Mouse (Mus musculus): ENCODE results near the gene Lamtor2. TPM values are rescaled to one million over a fixed set of nuclear protein-coding genes. Genes with fewer than 3 reads are reported as not detected.
A peak's percentile ranks its signal among the peaks of the same experiment; 100 is the strongest.

Gene Lamtor2
- polyA plus RNA-seq, 1 experiment from 2014 or later = 188 TPM

DNA sequence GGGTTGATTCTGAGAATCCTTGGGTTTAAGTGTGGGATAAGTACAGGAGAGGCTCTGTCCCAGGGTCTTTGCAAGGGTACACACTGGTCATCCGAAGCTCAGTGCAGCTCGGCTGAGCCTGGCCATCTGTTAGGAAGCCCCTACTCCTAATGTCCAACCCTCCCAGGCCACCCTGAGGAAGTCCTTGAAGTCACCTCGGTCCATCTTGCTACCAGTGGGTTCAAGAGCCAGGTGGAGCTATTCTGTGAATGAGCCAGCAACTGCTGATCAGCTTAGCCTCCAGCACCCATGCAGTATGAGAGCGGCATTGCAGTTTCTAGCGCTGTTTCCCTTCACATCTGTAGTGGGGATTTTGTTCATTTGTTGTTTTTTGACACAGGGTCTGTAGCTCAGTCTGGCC is 12.8 kb downstream of the Lamtor2 start:
- Histone ChIP-seq H3K4me2 (ENCODE audit: low read depth, low read length) (no peak overlapping the region), H3K9ac (ENCODE audit: low read length) (peak overlapping the region; percentile 39; the same call in 1 of the 2 replicates), H3K4me1 (ENCODE audit: control insufficient read depth, insufficient read depth, low read length) (peaks cover 36% of the 10 kb centered on the region), H3K27me3 (ENCODE audit: control insufficient read depth, insufficient read depth, low read length) (no peaks in the 10 kb centered on the region), H3K4me3 (replicated peaks; ENCODE audit: low read length) (no peak overlapping the region), H3K9me3 (replicated peaks; ENCODE audit: control insufficient read depth, low read length) (no peaks in the 10 kb centered on the region), H3K27ac (ENCODE audit: low read length) (no peak overlapping the region), H3K36me3 (ENCODE audit: control insufficient read depth, insufficient read depth, low read length) (peaks cover 12% of the 10 kb centered on the region)
- no peak for ATAC-seq (ENCODE audit: insufficient read depth, low FRiP score)
- WGBS = 68% methylated on average over 5 of the region's 5 CpGs

DNA sequence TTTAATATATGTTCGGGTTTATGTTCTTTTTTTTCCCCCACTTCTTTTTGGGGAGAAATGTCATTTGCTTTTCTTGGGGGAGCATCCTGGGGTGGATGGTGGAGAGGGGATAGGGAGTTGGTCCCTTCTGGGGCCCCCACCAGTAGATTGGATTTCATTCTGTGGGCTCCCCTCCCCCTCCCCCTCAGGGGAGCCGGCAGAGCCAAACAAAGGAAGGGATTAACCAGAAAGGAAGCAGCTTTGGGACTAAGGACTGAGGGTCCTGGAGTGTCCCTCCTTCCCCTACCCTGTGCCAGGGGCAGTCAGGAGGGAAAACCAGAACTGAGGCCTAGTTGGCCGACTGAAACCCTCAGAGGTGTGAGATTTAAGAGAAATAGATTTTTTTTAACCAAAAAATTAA is 13.5 kb downstream of the Lamtor2 start:
- no peak overlapping the region; the same call in 1 of the 2 replicates for H3K27ac ChIP-seq (ENCODE audit: low read length)
- 29% methylated on average over 3 of the region's 3 CpGs for WGBS
- H3K36me3 ChIP-seq (ENCODE audit: control insufficient read depth, insufficient read depth, low read length) = peaks cover 12% of the 10 kb centered on the region
- peaks cover 43% of the 10 kb centered on the region for H3K4me1 ChIP-seq (ENCODE audit: control insufficient read depth, insufficient read depth, low read length)
- no peak overlapping the region for H3K4me2 ChIP-seq (ENCODE audit: low read depth, low read length)
- ATAC-seq (ENCODE audit: insufficient read depth, low FRiP score) = no peak
- no peaks in the 10 kb centered on the region for H3K27me3 ChIP-seq (ENCODE audit: control insufficient read depth, insufficient read depth, low read length)
- no peaks in the 10 kb centered on the region for H3K9me3 ChIP-seq (replicated peaks; ENCODE audit: control insufficient read depth, low read length)
- no peak overlapping the region for H3K9ac ChIP-seq (ENCODE audit: low read length)
- no peak overlapping the region for H3K4me3 ChIP-seq (replicated peaks; ENCODE audit: low read length)

GRCm38 (mm10) chr3:88538271-88539145 is 14.4 kb downstream of the Lamtor2 start:
- H3K4me3 ChIP-seq (replicated peaks; ENCODE audit: low read length) = no peak overlapping the region
- no peak overlapping the region for H3K9ac ChIP-seq (ENCODE audit: low read length)
- H3K27ac ChIP-seq (ENCODE audit: low read length) = no peak overlapping the region
- H3K4me2 ChIP-seq (ENCODE audit: low read depth, low read length) = no peak overlapping the region
- H3K4me1 ChIP-seq (ENCODE audit: control insufficient read depth, insufficient read depth, low read length) = peaks cover 52% of the 10 kb centered on the region
- no peaks in the 10 kb centered on the region for H3K9me3 ChIP-seq (replicated peaks; ENCODE audit: control insufficient read depth, low read length)
- WGBS = 58% methylated on average over 9 of the region's 9 CpGs
- ATAC-seq (ENCODE audit: insufficient read depth, low FRiP score) = no peak
- peaks cover 12% of the 10 kb centered on the region for H3K36me3 ChIP-seq (ENCODE audit: control insufficient read depth, insufficient read depth, low read length)
- H3K27me3 ChIP-seq (ENCODE audit: control insufficient read depth, insufficient read depth, low read length) = no peaks in the 10 kb centered on the region

GRCm38 (mm10) chr3:88537146-88537545 is 15.7 kb downstream of the Lamtor2 start:
- Histone ChIP-seq H3K4me3 (replicated peaks; ENCODE audit: low read length) (peak overlapping the region; percentile 41; the same call in 1 of the 2 replicates), H3K27me3 (ENCODE audit: control insufficient read depth, insufficient read depth, low read length) (no peaks in the 10 kb centered on the region), H3K4me1 (ENCODE audit: control insufficient read depth, insufficient read depth, low read length) (peaks cover 50% of the 10 kb centered on the region), H3K36me3 (ENCODE audit: control insufficient read depth, insufficient read depth, low read length) (peaks cover 12% of the 10 kb centered on the region), H3K27ac (ENCODE audit: low read length) (peak overlapping the region; percentile 57; the same call in 1 of the 2 replicates), H3K4me2 (ENCODE audit: low read depth, low read length) (peak overlapping the region; percentile 79), H3K9me3 (replicated peaks; ENCODE audit: control insufficient read depth, low read length) (no peaks in the 10 kb centered on the region), H3K9ac (ENCODE audit: low read length) (peak overlapping the region; percentile 66)
- 74% methylated on average over 6 of the region's 6 CpGs for WGBS
- ATAC-seq (ENCODE audit: insufficient read depth, low FRiP score) = no peak

- Histone ChIP-seq H3K9me3 (replicated peaks; ENCODE audit: control insufficient read depth, low read length) (no peaks in the 10 kb centered on the region), H3K27ac (ENCODE audit: low read length) (peak overlapping the region; percentile 57; the same call in 1 of the 2 replicates), H3K4me1 (ENCODE audit: control insufficient read depth, insufficient read depth, low read length) (peaks cover 50% of the 10 kb centered on the region), H3K4me3 (replicated peaks; ENCODE audit: low read length) (peak overlapping the region; percentile 41), H3K36me3 (ENCODE audit: control insufficient read depth, insufficient read depth, low read length) (peaks cover 12% of the 10 kb centered on the region), H3K4me2 (ENCODE audit: low read depth, low read length) (peak overlapping the region; percentile 79), H3K9ac (ENCODE audit: low read length) (peak overlapping the region; percentile 66), H3K27me3 (ENCODE audit: control insufficient read depth, insufficient read depth, low read length) (no peaks in the 10 kb centered on the region)
- WGBS = 7% methylated on average over 64 of the region's 64 CpGs
- peak; percentile 37 for ATAC-seq (ENCODE audit: insufficient read depth, low FRiP score)
Measured at GRCm38 (mm10) chr3:88536103-88536930, 16.6 kb downstream of the Lamtor2 start.

GRCm38 (mm10) chr3:88535527-88535926 is 17.3 kb downstream of the Lamtor2 start:
- 57% methylated on average over 4 of the region's 4 CpGs for WGBS
- ATAC-seq (ENCODE audit: insufficient read depth, low FRiP score) = no peak
- peak overlapping the region; percentile 66 for H3K9ac ChIP-seq (ENCODE audit: low read length)
- H3K9me3 ChIP-seq (replicated peaks; ENCODE audit: control insufficient read depth, low read length) = no peaks in the 10 kb centered on the region
- no peak overlapping the region for H3K4me3 ChIP-seq (replicated peaks; ENCODE audit: low read length)
- H3K4me2 ChIP-seq (ENCODE audit: low read depth, low read length) = peak overlapping the region; percentile 79
- H3K27ac ChIP-seq (ENCODE audit: low read length) = no peak overlapping the region
- peaks cover 51% of the 10 kb centered on the region for H3K4me1 ChIP-seq (ENCODE audit: control insufficient read depth, insufficient read depth, low read length)
- H3K36me3 ChIP-seq (ENCODE audit: control insufficient read depth, insufficient read depth, low read length) = peaks cover 12% of the 10 kb centered on the region
- no peaks in the 10 kb centered on the region for H3K27me3 ChIP-seq (ENCODE audit: control insufficient read depth, insufficient read depth, low read length)

GRCm38 (mm10) chr3:88535005-88535404 is 17.9 kb downstream of the Lamtor2 start:
- H3K4me3 ChIP-seq (replicated peaks; ENCODE audit: low read length) = peak overlapping the region; percentile 67; the same call in 1 of the 2 replicates
- H3K27me3 ChIP-seq (ENCODE audit: control insufficient read depth, insufficient read depth, low read length) = no peaks in the 10 kb centered on the region
- peaks cover 12% of the 10 kb centered on the region for H3K36me3 ChIP-seq (ENCODE audit: control insufficient read depth, insufficient read depth, low read length)
- no peak overlapping the region for H3K27ac ChIP-seq (ENCODE audit: low read length)
- no peak for ATAC-seq (ENCODE audit: insufficient read depth, low FRiP score)
- H3K9me3 ChIP-seq (replicated peaks; ENCODE audit: control insufficient read depth, low read length) = no peaks in the 10 kb centered on the region
- peaks cover 56% of the 10 kb centered on the region for H3K4me1 ChIP-seq (ENCODE audit: control insufficient read depth, insufficient read depth, low read length)
- H3K9ac ChIP-seq (ENCODE audit: low read length) = peak overlapping the region; percentile 66
- WGBS = 25% methylated on average over 3 of the region's 3 CpGs
- H3K4me2 ChIP-seq (ENCODE audit: low read depth, low read length) = peak overlapping the region; percentile 79

GRCm38 (mm10) chr3:88533706-88534105 is 19.2 kb downstream of the Lamtor2 start:
- Histone ChIP-seq H3K36me3 (ENCODE audit: control insufficient read depth, insufficient read depth, low read length) (peaks cover 12% of the 10 kb centered on the region), H3K9me3 (replicated peaks; ENCODE audit: control insufficient read depth, low read length) (no peaks in the 10 kb centered on the region), H3K4me3 (replicated peaks; ENCODE audit: low read length) (peak overlapping the region; percentile 67), H3K9ac (ENCODE audit: low read length) (peak overlapping the region; percentile 97), H3K27me3 (ENCODE audit: control insufficient read depth, insufficient read depth, low read length) (no peaks in the 10 kb centered on the region), H3K27ac (ENCODE audit: low read length) (peak overlapping the region; percentile 87), H3K4me1 (ENCODE audit: control insufficient read depth, insufficient read depth, low read length) (peaks cover 62% of the 10 kb centered on the region), H3K4me2 (ENCODE audit: low read depth, low read length) (peak overlapping the region; percentile 79)
- 1% methylated on average over 5 of the region's 5 CpGs for WGBS
- ATAC-seq (ENCODE audit: insufficient read depth, low FRiP score) = no peak

Data from stomach, embryonic 16.5 days (tissue).